Mouse (Mus musculus) hematopoietic stem cell, adult 5-6 weeks (primary cell): ENCODE data around the gene Cbfa2t3. TPM values are rescaled to one million over a fixed set of nuclear protein-coding genes. Genes with fewer than 3 reads are reported as not detected.

ENCODE experiments used
- ATAC-seq, 2 experiments: fragments of 125-278 bp in 1 of 2; replicated peaks in 1 of 2; 2 replicates each; pipeline ENCODE4 v1.8.0; 2016 to 2017; ENCODE audit warnings: inconsistent platforms in 2 of 2, mild to moderate bottlenecking in 2 of 2, moderate number of reproducible peaks in 2 of 2, low read depth in 1 of 2, moderate TSS enrichment in 1 of 2; ENCODE audit not compliant: low FRiP score in 2 of 2, poor library complexity in 2 of 2, severe bottlenecking in 2 of 2, insufficient read depth in 1 of 2, low TSS enrichment in 1 of 2
- total RNA-seq: library from RNA; stranded (forward); fragments of 172-1452, 232-1000 nt; gene quantifications from 2 replicates; pipeline ENCODE4 v1.2.3, GENCODE M21; 2017

Gene Cbfa2t3
- total RNA-seq, 1 experiment from 2014 or later, result 20.5 TPM

DNA sequence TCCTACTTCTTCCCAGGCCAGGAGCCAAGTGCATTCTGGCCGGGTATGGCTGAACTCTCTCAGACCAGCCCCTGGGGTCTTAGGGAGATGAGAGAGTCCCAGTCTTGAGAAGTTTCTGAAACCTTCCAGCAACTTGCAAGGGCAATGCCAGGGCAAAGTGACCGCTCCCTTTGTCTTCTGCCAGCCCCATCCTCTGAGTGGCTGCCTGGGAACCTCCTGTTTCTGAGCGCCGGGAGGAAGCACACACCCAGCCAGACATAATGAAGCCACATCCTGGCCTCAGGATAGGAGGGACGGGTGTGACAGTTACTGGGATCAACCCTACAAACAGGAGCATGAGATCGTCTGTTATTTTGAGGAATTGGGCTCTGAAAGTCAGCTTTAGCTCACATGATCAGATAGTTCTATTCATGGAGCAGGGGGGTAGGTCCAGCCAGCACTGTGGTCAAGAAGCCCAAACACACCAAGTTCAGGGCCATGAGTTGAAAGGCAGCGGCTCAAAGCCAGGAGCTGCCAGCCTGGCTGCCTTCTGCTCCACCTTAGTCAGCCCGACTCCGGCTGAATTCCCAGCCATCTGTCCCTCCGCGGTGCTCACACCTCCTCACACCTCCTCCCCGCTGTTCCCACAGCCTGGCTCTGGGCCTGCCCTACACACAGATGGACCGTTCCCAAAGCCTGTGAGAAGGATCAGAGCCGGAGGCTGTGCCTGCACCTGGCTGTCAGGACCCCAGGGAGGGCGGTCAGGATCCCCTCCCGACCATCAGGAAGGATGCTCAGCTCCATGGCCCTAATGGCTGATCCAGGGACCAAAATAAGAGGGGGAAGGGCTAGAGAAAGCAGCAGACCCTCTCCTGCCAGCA, 22.1 kb downstream of the Cbfa2t3 start:
- ATAC-seq, result no peak; a peak in 1 of 4 replicates

DNA sequence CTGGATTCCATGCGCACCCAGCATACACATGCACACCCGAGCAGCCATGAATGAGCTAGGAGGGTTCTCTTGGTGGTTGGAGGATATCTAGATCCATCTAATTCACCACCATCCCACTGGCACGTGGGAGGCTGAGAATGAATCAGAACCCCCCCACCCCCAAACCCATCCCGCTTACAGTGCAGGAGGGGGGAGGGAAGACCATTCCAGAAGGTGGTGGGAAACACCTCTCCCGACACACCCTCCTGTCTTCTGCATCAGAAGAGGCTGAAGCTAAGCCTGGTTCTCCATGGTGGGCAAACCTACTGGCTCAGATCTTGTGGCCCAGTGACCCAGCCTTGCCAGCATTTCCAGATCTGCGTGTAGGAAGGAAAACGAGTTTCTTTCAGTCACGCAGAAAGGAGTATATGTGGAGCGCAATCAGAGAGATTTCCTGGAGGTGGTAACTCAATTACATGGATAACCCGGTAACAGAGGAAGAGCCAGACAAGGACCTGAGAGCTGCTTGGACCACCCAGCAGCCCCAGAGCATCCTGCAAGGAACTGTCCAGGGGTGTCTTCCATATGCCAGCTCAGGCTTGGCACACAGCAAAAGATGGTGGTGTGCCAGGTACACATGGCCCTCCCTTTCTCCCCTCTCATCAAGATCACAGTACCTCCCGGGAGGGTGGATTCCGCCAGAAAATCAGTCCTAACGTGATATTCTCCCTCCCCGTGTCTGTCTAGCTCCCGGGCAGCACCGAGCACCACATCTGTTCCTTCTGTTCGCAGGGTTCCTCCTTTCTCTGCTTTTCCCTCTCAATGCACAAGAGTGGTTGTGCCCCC, 23.1 kb downstream of the Cbfa2t3 start:
- ATAC-seq, result no peak

DNA sequence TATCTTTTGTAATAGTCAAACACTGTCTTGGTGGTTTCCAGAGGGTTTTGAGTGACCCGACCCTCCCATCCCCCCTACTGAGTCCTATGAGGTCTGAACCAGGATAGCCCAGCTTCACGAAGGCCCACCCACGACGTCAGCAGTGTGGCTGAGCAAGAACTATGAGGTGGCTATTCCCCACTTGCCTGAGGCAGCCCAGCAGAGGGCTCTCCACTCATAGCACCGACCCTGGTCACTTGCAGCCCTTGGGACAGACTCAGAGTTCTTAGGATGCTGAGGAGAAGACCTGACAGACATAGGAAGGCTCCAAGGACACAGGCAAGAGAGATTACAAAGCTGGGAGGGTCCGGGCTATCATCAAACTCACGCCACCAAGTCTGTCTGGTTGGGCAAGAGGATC, 23.9 kb downstream of the Cbfa2t3 start:
- ATAC-seq, result no peak

- ATAC-seq, result no peak
Observed at GRCm38 (mm10) chr8:122673989-122674388, 24.9 kb downstream of the Cbfa2t3 start.

DNA sequence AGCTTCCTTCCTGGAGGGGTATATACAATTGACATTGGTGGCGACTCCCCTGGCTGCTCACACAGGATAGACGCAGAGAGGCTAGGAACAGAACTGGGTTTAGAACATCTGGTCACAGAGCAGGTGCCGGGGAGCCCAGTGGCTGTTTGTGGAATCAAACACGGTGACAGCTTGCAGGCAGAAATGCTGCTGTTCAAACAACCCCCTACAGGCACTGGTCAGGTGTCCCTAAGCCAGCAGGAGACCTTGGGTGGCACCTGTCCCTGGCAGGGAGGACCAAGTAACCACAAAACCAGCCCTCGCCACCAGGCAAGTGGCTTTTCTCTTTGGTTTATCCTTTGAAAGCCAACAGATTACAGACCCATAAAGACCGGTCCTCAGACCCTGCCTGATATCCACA, 27.0 kb downstream of the Cbfa2t3 start:
- ATAC-seq, result no peak

- ATAC-seq, result no peak
Observed at GRCm38 (mm10) chr8:122670718-122671117, 28.2 kb downstream of the Cbfa2t3 start.

DNA sequence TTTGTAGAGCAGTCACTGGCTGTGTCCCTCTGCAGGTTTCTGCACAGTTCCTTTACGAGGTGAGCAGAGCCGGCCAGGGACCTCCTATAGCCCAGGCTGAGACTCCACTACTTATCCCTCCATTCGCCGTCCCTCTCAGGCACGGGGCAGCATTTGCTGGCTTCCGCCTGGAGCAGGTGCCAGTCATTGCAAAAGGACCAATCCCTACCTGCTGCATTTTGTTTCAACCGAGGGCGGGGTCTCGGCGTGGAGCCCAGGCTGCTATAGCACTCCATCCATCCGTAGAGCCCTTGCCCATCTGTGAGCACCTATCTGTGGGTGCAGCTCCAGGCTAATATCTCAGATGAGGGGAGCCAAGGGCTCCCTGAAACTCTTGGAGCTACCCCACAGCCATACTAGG, 28.9 kb downstream of the Cbfa2t3 start:
- ATAC-seq, result no peak

- no peak for ATAC-seq
Observed at GRCm38 (mm10) chr8:122669370-122669769, 29.5 kb downstream of the Cbfa2t3 start.

GRCm38 (mm10) chr8:122667854-122668253, 31.1 kb downstream of the Cbfa2t3 start:
- ATAC-seq, result no peak

GRCm38 (mm10) chr8:122666827-122667226, 32.1 kb downstream of the Cbfa2t3 start:
- peak; percentile 20 to 41; a peak in 2 of 4 replicates for ATAC-seq

- peak in 1 of 2 experiments; percentile 5; a peak in 1 of 4 replicates for ATAC-seq
Observed at GRCm38 (mm10) chr8:122666338-122666764, 32.6 kb downstream of the Cbfa2t3 start.

GRCm38 (mm10) chr8:122665667-122666316, 33.1 kb downstream of the Cbfa2t3 start:
- 0 out of 4 replicates have a peak, but pooled peaks of 1 of the 2 experiments have one; percentile 8 for ATAC-seq

- peak; percentile 65 to 73 for ATAC-seq
Observed at GRCm38 (mm10) chr8:122665221-122665620, 33.7 kb downstream of the Cbfa2t3 start.

- no peak for ATAC-seq
Observed at GRCm38 (mm10) chr8:122663670-122664069, 35.2 kb downstream of the Cbfa2t3 start.

DNA sequence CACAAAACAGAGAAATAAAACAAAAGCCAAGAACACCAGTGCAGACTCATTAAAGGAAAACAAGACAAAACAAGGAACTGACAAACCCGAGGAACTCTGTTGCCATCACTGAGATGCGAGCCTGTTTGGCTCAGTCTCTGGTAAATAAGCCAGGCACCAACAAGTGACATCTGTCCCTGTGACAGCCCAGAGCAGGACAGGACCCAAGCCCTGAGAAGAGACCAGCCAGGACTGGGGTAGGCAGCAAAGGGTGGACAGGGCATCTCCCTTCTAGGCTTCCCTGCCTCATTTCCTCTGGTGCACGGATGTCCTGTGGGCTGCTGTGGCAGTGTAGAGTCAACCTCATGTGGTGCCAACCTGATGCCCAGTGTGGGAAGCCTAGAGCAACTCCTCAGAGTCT, 35.8 kb downstream of the Cbfa2t3 start:
- ATAC-seq, result no peak

DNA sequence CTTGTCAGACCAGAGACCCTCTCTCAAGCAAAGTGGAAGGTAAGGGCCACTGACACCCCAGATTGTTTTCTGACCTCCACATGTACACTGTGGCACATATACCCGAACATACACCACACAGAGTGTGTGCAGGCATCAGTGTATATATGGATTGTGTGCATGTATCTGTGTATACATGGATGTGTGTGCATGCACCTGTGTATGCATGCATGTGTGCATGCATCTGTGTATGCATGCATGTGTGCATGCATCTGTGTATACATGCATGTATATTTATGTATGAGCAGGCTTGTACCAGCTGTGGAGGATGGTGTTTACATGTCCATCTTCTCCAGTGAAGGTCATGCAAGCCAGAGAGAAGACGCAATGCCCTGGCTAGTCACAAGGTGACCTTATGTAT, 37.0 kb downstream of the Cbfa2t3 start:
- ATAC-seq, result no peak

GRCm38 (mm10) chr8:122661138-122661537, 37.8 kb downstream of the Cbfa2t3 start:
- ATAC-seq, result no peak

GRCm38 (mm10) chr8:122660022-122660421, 38.9 kb downstream of the Cbfa2t3 start:
- no peak for ATAC-seq
